Mouse (Mus musculus) spleen, adult 2 months (tissue): ENCODE data around the gene Nanos3.

Experiments
- CTCF ChIP-seq: fragments of 200-500 bp; IDR thresholded peaks from 2 replicates; pipeline ENCODE4 v1.5.1; 2011; ENCODE audit warnings: mild to moderate bottlenecking, inconsistent platforms; ENCODE audit not compliant: insufficient read depth, insufficient read length, insufficient replicate concordance; ENCODE audit errors: extremely low read depth
- POLR2A ChIP-seq: fragments of 200-500 bp; IDR thresholded peaks from 2 replicates; pipeline ENCODE4 v1.6.1; 2011; ENCODE audit warnings: low read depth, low read length, inconsistent platforms

DNA sequence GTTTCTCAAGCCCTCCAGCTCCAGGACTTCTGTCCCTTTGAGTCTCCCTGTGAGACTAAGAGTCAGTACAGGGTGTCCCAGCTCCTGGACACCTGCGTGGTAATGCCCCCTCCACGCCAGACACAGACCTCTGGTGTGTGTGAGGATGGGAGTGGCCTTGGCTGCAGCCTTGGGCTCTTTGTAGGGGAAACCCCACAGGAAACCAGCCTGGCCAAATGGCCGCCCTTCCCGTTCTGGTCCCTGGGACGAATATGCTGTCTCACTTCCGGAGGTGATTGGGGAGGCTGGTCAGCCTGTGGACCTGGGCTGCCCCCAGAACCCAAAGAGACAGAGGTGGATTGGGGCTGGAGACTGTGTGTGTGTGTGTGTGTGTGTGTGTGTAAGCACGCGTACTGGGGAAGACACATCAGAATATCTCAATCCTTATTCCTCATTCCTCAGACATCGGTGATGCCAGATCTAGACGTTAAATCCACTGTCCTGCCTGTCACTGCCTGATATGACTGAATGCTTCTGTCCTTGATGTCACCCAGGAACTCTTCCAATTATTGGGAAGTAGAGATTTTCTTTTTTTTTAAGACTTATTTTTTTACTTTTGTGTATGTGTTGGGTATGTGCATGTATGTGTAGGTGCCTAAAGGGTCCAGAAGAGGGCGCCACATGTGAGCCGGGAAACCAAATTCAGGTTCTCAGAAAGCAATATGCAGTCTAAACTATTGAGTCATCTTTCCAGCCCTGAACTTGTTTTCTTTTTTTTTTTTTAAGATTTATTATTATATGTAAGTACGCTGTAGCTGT is 19.2 kb upstream of the Nanos3 start:
- TF ChIP-seq POLR2A (no peak), CTCF (0 out of 2 replicates have a peak, but pooled peaks have one; percentile 3)
